Mouse (Mus musculus): ENCODE data around the gene Supt7l. TPM values are rescaled to one million over a fixed set of nuclear protein-coding genes. Genes with fewer than 3 reads are reported as not detected.

Supt7l gene
- polyA plus RNA-seq, 1 experiment from 2014 or later = 29.3 TPM

DNA sequence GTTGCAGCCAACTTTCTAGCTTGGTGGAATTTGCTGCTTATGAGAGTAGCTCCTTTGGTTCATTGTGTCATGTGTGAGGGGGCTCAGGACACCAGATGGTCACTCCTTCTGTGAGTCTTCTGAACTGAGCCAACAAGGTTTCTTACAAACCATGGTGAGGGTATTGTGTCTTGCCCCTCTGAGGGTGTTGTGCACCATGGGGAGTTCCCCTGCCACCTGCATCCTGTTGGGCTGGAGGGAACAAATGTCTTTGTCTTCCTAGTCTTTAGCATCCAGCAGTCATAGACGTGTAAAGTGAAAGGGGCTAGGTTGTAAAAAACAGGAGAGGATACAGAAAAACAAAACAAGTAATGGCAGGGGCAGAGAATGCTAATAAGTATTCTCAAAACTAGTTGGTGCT lies 31.8 kb upstream of the Supt7l start:
- Histone ChIP-seq H3K4me3 (no peak overlapping the region), H3K4me1 (peaks cover 4% of the 10 kb centered on the region; the same call in 1 of the 2 replicates), H3K27ac (replicated peaks) (no peak overlapping the region), H3K36me3 (replicated peaks) (peaks cover 66% of the 10 kb centered on the region), H3K27me3 (replicated peaks; ENCODE audit: low read depth, poor library complexity, severe bottlenecking) (no peaks in the 10 kb centered on the region), H3K9me3 (no peaks in the 10 kb centered on the region)
- 52% methylated on average over 1 of the region's 1 CpGs for WGBS
- DNase-seq (ENCODE audit: low spot score) = no peak

DNA sequence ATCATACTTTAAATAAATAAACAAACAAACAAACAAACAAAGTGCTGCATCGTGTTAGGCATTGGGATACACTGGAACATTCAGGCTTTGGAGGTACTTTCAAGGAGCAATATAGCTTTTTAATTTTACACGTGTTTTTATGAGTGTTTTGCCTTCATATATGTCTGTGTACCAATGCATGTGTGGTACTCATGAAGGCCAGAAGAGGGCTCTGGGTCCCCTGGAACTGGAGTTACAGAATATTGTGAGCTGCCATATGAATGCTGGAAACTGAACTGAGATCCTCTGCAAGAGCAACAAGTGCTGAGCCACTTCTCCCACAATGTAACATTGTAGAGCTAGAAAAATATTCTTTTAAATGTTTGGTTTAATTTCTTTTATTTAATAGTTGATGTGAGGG lies 7.6 kb upstream of the Supt7l start:
- H3K27me3 ChIP-seq (replicated peaks; ENCODE audit: low read depth, poor library complexity, severe bottlenecking) = no peaks in the 10 kb centered on the region
- H3K4me3 ChIP-seq = no peak overlapping the region
- DNase-seq (ENCODE audit: low spot score) = no peak
- H3K4me1 ChIP-seq = no peaks in the 10 kb centered on the region
- H3K9me3 ChIP-seq = no peaks in the 10 kb centered on the region
- 91% methylated on average over 2 of the region's 2 CpGs for WGBS
- H3K27ac ChIP-seq (replicated peaks) = no peak overlapping the region
- H3K36me3 ChIP-seq (replicated peaks) = peaks cover 97% of the 10 kb centered on the region

DNA sequence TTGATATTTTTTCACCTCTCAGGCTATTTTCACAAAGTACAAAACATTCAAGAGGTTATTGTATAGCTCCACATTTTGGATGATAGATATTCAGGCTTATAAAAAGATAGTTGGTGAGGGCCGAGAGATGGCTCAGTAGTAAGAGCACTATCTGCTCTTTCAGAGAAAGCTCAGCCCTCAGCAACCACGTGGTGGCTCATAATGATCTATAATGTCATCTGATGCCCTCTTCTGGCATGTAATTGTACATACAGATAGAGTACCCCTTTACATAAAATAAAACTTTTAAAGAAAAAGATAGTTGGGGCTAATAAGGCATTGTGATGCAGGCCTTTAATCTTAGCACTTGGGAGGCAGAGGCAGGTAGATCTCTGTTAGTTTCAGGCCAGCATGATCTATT lies 953 bp upstream of the Supt7l start:
- peak overlapping the region; percentile 99; the same call in 1 of the 2 replicates for H3K4me3 ChIP-seq

DNA sequence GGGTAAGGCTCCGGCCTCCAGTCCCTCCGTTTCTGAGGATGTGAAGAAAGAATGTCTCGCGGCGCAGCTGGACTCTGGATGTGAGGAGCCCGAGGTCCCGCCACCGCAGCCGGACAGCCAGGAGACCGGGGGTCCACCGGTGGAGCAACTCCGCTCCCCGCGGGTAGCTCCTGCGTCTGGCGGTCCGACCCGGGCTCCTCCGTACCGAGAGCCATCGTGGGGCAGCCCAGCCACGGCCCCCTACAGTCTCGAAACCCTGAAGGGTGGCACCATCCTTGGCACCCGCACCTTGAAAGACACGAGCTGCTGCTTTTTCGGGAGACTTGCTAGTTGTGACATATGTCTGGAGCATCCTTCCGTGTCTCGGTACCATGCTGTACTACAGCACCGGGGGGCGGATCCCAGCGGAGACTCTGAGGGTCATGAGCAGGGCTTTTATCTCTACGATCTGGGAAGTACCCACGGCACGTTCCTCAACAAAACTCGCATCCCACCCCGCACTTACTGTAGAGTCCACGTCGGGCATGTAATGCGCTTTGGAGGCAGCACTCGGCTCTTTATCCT lies 408 bp downstream of the Supt7l start:
- no peaks in the 10 kb centered on the region for H3K27me3 ChIP-seq (replicated peaks; ENCODE audit: low read depth, poor library complexity, severe bottlenecking)
- H3K9me3 ChIP-seq = no peaks in the 10 kb centered on the region
- WGBS = 4% methylated on average over 40 of the region's 40 CpGs
- H3K36me3 ChIP-seq (replicated peaks) = peaks cover 46% of the 10 kb centered on the region
- peak overlapping the region; percentile 93 for H3K27ac ChIP-seq (replicated peaks)
- peak overlapping the region; percentile 99 for H3K4me3 ChIP-seq
- DNase-seq (ENCODE audit: low spot score) = no peak
- H3K4me1 ChIP-seq = peaks cover 20% of the 10 kb centered on the region

More for the DNA sequence above, 953 bp upstream of the Supt7l start:
- Histone ChIP-seq H3K4me1 (peaks cover 20% of the 10 kb centered on the region), H3K27me3 (replicated peaks; ENCODE audit: low read depth, poor library complexity, severe bottlenecking) (no peaks in the 10 kb centered on the region), H3K9me3 (no peaks in the 10 kb centered on the region), H3K27ac (replicated peaks) (no peak overlapping the region), H3K36me3 (replicated peaks) (peaks cover 51% of the 10 kb centered on the region)
- DNase-seq (ENCODE audit: low spot score) = no peak
- WGBS = 68% methylated on average over 2 of the region's 2 CpGs

DNA sequence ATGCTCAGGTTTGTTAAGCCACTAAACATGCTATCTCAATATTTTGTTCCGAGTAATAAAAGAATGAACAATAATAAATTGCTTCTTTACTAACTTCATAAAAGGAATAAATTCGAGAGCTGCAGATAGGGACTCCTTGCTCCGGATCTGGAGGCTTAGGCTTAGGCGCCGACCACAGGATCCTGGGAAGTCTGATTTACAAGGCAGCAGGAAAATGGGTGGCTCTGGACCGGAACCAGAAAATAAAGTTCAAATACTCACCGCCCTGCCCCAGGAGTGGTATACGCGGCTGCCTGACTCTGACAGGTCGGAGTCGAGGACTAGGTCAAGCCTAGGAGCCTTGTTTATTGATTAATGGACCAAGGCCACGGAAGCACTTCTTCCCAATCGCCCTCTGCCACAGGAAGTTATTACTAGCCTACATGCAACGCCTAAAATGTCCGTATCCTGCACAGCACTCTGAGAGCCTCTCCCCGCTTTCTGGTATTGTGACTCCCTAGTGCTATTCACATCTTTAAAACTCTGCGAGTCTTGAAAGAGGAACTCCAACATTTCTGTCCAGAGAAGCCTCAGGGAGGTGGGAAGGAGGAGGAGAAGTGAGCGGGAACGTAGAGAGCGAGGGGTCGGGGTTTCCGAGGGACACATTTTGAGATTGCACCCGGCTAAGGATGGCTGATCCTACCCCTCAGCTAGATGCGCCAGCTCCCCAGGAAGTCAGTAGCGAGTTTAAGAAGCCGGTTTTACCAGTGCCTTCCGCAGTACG lies 1.1 kb downstream of the Supt7l start, which contains the start of gene Slc4a1ap:
Slc4a1ap (plus strand) TSS at position 642 of the 763 bp plus-strand sequence.
- Histone ChIP-seq H3K27me3 (replicated peaks; ENCODE audit: low read depth, poor library complexity, severe bottlenecking) (no peaks in the 10 kb centered on the region), H3K4me1 (peaks cover 20% of the 10 kb centered on the region), H3K36me3 (replicated peaks) (peaks cover 46% of the 10 kb centered on the region), H3K4me3 (peak within 1 kb of the TSS; percentile 99), H3K27ac (replicated peaks) (peak within 1 kb of the TSS; percentile 93), H3K9me3 (no peaks in the 10 kb centered on the region)
- peak; percentile 79 for DNase-seq (ENCODE audit: low spot score)
- under 1% methylated on average over 28 of the region's 28 CpGs for WGBS

DNA sequence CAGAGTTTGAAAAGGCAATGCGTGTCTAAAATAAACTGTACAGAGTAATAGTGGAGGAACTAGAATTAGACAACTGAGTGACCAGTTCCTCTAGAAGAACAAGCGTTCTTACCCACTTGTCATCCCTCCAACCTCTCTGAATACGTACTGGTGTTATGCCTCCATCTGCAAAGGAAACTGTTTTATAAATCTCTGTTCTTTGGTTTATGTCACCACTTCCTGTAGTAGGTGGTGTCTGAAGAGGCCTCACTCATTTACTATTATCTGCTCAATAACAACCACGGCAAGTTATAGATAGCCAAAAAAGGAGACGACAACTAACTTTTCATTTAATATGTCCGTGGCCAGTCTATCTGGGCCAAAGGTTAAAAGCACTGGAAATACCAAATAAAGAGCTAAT lies 7.1 kb downstream of the Supt7l start:
- Histone ChIP-seq H3K4me1 (peaks cover 2% of the 10 kb centered on the region), H3K9me3 (no peaks in the 10 kb centered on the region), H3K4me3 (no peak overlapping the region), H3K27ac (replicated peaks) (no peak overlapping the region), H3K36me3 (replicated peaks) (peaks cover 71% of the 10 kb centered on the region), H3K27me3 (replicated peaks; ENCODE audit: low read depth, poor library complexity, severe bottlenecking) (no peaks in the 10 kb centered on the region)
- no peak for DNase-seq (ENCODE audit: low spot score)
- WGBS = 94% methylated on average over 6 of the region's 6 CpGs

DNA sequence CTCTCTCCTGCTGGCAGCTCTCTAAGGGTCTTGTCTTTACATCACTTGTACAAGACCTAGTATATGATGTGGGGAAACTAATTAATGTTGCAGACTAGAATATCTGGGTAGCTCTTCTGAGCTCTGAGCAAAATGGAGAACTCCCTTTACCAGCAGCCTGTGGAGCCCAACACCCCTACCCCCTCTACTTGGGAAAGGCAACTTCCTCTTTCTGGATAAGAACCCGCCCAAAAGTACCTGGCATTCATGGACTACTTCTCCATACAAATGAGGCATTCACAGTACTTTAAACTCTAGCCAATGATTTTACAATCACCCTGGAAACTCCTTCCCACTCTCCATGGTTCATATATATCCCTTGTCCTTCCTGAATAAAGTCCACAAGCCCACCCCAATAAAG lies 15.1 kb downstream of the Supt7l start:
- Histone ChIP-seq H3K4me1 (no peaks in the 10 kb centered on the region), H3K4me3 (no peak overlapping the region), H3K27ac (replicated peaks) (no peak overlapping the region), H3K9me3 (no peaks in the 10 kb centered on the region), H3K36me3 (replicated peaks) (peaks cover 99% of the 10 kb centered on the region), H3K27me3 (replicated peaks; ENCODE audit: low read depth, poor library complexity, severe bottlenecking) (no peaks in the 10 kb centered on the region)
- WGBS = 83% methylated on average over 1 of the region's 1 CpGs
- no peak for DNase-seq (ENCODE audit: low spot score)

DNA sequence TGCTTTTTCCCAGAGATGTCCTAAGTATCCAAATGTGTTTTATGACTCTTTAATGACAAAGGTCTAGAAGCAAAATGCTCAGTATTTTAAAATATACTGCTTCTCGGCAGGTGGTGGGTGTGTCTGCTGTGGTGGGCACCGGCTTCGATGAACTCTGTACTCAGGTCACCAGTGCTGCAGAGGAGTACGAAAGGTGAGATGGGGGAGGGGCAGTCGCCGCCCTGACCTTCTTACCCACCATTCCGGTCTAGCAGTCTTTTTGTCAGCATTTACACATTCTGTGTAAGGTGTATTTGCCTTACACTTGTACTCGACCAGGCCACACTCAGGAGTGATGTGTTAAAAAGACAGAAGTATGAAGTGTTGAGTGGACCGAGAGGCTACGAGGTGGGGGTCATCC lies 22.8 kb downstream of the Supt7l start:
- WGBS = 93% methylated on average over 10 of the region's 10 CpGs
- Histone ChIP-seq H3K36me3 (replicated peaks) (peaks cover 99% of the 10 kb centered on the region), H3K27ac (replicated peaks) (no peak overlapping the region), H3K27me3 (replicated peaks; ENCODE audit: low read depth, poor library complexity, severe bottlenecking) (no peaks in the 10 kb centered on the region), H3K9me3 (no peaks in the 10 kb centered on the region), H3K4me1 (no peaks in the 10 kb centered on the region), H3K4me3 (no peak overlapping the region)
- DNase-seq (ENCODE audit: low spot score) = no peak

DNA sequence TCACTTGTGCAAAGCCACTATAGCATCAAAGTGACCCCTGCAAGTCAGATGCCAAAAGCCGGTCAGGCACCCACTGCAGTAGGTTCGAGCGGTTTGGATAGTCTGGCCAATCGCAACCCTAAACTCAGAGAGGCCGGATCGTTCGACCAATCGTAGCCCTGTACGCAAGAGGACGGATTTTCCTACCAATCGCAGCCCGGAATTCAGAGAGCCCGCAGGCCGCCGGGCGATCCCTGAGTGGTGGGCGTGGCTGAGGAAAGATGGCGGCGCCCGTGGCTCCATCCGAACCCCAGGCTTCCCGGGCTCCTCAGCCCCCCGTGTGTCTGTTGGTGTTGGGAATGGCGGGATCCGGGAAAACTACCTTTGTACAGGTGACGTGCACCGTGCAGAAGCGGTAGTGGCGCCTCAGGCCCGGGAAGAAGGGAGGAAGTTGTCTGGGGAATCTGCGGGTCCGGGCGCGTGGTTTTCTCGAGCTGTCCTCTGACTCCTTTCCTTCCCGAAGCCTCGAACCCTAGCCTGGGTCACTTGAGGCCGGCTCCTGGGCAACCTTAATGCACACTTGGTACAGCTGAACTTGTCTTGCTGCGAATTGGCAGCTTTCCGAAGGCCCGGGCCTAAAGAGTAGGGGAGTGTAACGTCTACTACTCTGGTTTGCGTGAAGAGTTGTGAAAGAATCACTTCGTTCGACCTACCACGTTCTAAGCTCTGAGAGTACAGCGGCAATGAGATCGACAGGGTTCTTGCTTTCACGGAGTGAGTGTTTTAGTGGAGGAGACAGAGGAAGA lies 32.9 kb downstream of the Supt7l start, which contains the start of gene Gpn1:
Gpn1 (plus strand) TSS at position 229 of the 785 bp plus-strand sequence.
- peak; percentile 93 for DNase-seq (ENCODE audit: low spot score)
- peaks cover 9% of the 10 kb centered on the region for H3K4me1 ChIP-seq
- peaks cover 38% of the 10 kb centered on the region for H3K36me3 ChIP-seq (replicated peaks)
- H3K27ac ChIP-seq (replicated peaks) = peak within 1 kb of the TSS; percentile 83
- H3K27me3 ChIP-seq (replicated peaks; ENCODE audit: low read depth, poor library complexity, severe bottlenecking) = no peaks in the 10 kb centered on the region
- under 1% methylated on average over 49 of the region's 49 CpGs for WGBS
- H3K9me3 ChIP-seq = 0 out of 2 replicates have a peak, but pooled peaks cover 3% of the 10 kb centered on the region
- peak within 1 kb of the TSS; percentile 78 for H3K4me3 ChIP-seq

DNA sequence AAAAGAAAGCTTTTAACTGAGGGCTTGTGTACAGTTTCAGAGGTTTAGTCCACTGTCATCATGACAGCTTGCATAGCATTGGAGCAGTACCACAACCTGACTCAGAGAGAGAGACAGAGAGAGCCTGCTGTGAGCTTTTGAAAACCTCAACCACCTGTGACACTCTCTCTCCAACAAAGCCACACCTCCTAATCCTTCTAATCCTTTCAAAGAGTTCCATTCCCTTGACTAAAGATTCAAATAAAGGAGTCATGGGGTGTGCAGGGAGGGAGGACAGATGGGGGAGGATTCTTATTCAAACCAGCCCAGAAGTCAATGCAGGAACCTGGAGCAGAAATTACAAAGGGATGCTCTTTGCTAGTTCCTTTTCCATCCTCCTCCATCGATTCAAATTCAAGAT lies 35.6 kb downstream of the Supt7l start:
- Histone ChIP-seq H3K27me3 (replicated peaks; ENCODE audit: low read depth, poor library complexity, severe bottlenecking) (no peaks in the 10 kb centered on the region), H3K4me3 (no peak overlapping the region), H3K27ac (replicated peaks) (no peak overlapping the region), H3K4me1 (peaks cover 9% of the 10 kb centered on the region), H3K36me3 (replicated peaks) (peaks cover 12% of the 10 kb centered on the region), H3K9me3 (0 out of 2 replicates have a peak, but pooled peaks cover 3% of the 10 kb centered on the region)
- WGBS = 63% methylated on average over 1 of the region's 1 CpGs
- no peak for DNase-seq (ENCODE audit: low spot score)

DNA sequence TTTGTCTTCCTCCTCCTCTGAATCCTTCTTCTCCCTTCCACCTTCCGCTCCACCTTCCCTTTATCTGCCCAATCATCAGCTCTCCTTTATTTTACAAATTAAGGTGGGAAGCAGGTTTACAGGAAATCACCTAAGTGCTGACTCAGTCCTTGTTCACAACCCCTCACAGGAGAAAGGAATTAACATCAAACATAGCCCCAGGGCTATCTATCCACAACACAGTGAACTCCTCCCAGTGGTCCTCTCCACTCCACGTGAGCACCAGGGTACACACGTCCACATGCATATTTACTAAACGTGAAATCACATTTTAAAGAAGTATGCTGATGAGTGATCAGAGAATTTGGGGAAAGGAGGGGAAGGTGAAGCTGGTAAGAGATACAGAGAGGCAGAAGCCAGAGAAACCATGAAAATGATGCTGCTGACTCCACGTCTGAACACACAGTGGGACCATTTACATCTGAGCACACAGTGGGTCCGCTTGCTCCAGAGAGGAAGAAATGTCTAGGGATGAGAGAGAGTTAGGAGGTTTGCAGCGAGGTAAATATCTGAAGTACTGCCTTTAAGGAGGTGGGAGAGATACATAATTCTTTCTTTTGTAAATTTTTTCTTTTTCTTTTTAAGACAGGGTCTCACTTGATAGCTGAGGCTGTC lies 38.4 kb downstream of the Supt7l start:
- Histone ChIP-seq H3K36me3 (replicated peaks) (peaks cover 15% of the 10 kb centered on the region), H3K4me3 (no peak overlapping the region), H3K9me3 (0 out of 2 replicates have a peak, but pooled peaks cover 3% of the 10 kb centered on the region), H3K27me3 (replicated peaks; ENCODE audit: low read depth, poor library complexity, severe bottlenecking) (no peaks in the 10 kb centered on the region), H3K27ac (replicated peaks) (no peak overlapping the region), H3K4me1 (no peaks in the 10 kb centered on the region)
- 70% methylated on average over 7 of the region's 7 CpGs for WGBS
- DNase-seq (ENCODE audit: low spot score) = no peak

DNA sequence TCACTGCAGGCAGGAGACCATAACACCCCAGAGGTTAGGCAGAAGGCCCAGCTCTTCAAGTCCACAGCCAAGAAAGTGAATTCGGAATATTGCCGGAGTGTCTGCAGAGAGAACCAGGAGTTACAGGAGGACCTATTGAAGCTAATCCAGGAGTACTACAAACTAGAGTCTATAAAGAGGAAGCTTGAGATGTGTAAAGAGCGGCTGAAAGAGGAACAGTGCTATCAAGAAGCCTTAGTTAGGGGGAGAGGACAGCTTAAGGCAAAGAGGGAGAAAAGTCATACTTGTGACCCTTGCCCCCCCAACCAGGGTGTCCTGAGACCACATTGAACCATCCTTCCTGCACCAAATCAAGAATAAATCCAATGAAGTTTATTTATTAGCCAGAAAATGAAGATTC lies 39.7 kb downstream of the Supt7l start:
- Histone ChIP-seq H3K27me3 (replicated peaks; ENCODE audit: low read depth, poor library complexity, severe bottlenecking) (no peaks in the 10 kb centered on the region), H3K4me1 (no peaks in the 10 kb centered on the region), H3K4me3 (no peak overlapping the region), H3K36me3 (replicated peaks) (peaks cover 23% of the 10 kb centered on the region), H3K9me3 (0 out of 2 replicates have a peak, but pooled peaks cover 3% of the 10 kb centered on the region), H3K27ac (replicated peaks) (no peak overlapping the region)
- 96% methylated on average over 3 of the region's 3 CpGs for WGBS
- no peak for DNase-seq (ENCODE audit: low spot score)
